Comparison of ENCODE assay signal across 20 mouse cellular contexts in genomic region chr9:61047289-61047688, GRCm38 (mm10).
DNase-seq lines count a peak whose midpoint lies in the region; ATAC-seq and TF ChIP-seq lines count a peak whose summit lies in the region.
"Had no signal": no experiment of that assay in that cellular context is flagged by ENCODE, and none has a peak within 500 bp of the region (broad histone marks: within the 10 kb centered on the region; RNA-seq: fewer than 3 reads in every experiment).

No protein-coding gene starts in this region.

- H3K79me2 ChIP-seq in heart, adult 2 months (replicated peaks; ENCODE audit: control insufficient read depth, insufficient read depth, low read length) = no peaks in the 10 kb centered on the region

- ATAC-seq in heart, embryonic 11.5 days (replicated peaks; ENCODE audit: insufficient number of reproducible peaks, low FRiP score, low TSS enrichment) = no peak
- ATAC-seq in heart, embryonic 13.5 days (ENCODE audit: extremely low read depth, insufficient number of reproducible peaks, low FRiP score, low TSS enrichment) = no peak
- ATAC-seq in heart, postnatal 0 days (ENCODE audit: insufficient read depth, low read depth) = peak; percentile 55
- ATAC-seq: forebrain, embryonic 14.5 days; forebrain, postnatal 0 days; intestine, embryonic 15.5 days had no signal

- peaks cover 3% of the 10 kb centered on the region for H3K4me1 ChIP-seq in heart, adult 2 months (ENCODE audit: control insufficient read depth, insufficient read depth, low read length)
- peaks cover 6% of the 10 kb centered on the region; the same call in 1 of the 2 replicates for H3K4me1 ChIP-seq in heart, embryonic 10.5 days
- no peaks in the 10 kb centered on the region for H3K4me1 ChIP-seq in heart, embryonic 11.5 days (ENCODE audit: control insufficient read depth, insufficient read depth, low read length)
- H3K4me1 ChIP-seq in heart, embryonic 13.5 days = peaks cover 14% of the 10 kb centered on the region
- peaks cover 5% of the 10 kb centered on the region; the same call in 1 of the 2 replicates for H3K4me1 ChIP-seq in heart, postnatal 0 days (ENCODE audit: control insufficient read depth, insufficient read depth)
- H3K4me1 ChIP-seq: embryonic facial prominence, embryonic 15.5 days; intestine, embryonic 15.5 days; kidney, embryonic 15.5 days had no signal

- no peak overlapping the region for H3K9ac ChIP-seq in heart, adult 2 months (ENCODE audit: low read depth, low read length)
- no peak overlapping the region for H3K9ac ChIP-seq in heart, embryonic 11.5 days (ENCODE audit: low read depth, low read length)
- H3K9ac ChIP-seq in heart, embryonic 13.5 days = no peak overlapping the region
- H3K9ac ChIP-seq in heart, postnatal 0 days (replicated peaks; ENCODE audit: low read depth, low read length) = no peak overlapping the region
- H3K9ac ChIP-seq: embryonic facial prominence, embryonic 12.5 days; embryonic facial prominence, embryonic 15.5 days; forebrain, postnatal 0 days; hindbrain, embryonic 12.5 days; hindbrain, embryonic 15.5 days; intestine, embryonic 15.5 days; kidney, embryonic 15.5 days had no signal

- TF ChIP-seq POLR2A in heart, adult 2 months (IDR thresholded peaks at IDR 0.05; ENCODE audit: insufficient read depth, low read depth, low read length) = no peak

- intact Hi-C loops in heart, adult 2 months (cut with DNase I) = loop anchor here (2.0 to 5.0 kb wide), 4 partner anchors 230 to 850 kb away; partner anchors contain the start of gene Tle3

- no peaks in the 10 kb centered on the region for H3K36me3 ChIP-seq in heart, adult 2 months (ENCODE audit: control insufficient read depth, insufficient read depth, low read length)
- H3K36me3 ChIP-seq in heart, embryonic 10.5 days = no peaks in the 10 kb centered on the region
- H3K36me3 ChIP-seq in heart, embryonic 11.5 days (ENCODE audit: control insufficient read depth, insufficient read depth, low read length) = no peaks in the 10 kb centered on the region
- H3K36me3 ChIP-seq in heart, embryonic 13.5 days = no peaks in the 10 kb centered on the region
- no peaks in the 10 kb centered on the region for H3K36me3 ChIP-seq in heart, postnatal 0 days (replicated peaks; ENCODE audit: control insufficient read depth, insufficient read depth, low read length)
- H3K36me3 ChIP-seq: embryonic facial prominence, embryonic 12.5 days; embryonic facial prominence, embryonic 15.5 days; hindbrain, embryonic 12.5 days; hindbrain, embryonic 15.5 days; intestine, embryonic 15.5 days; kidney, embryonic 15.5 days had no signal

- peak in 1 of 2 experiments; percentile 40 for DNase-seq in heart, adult 2 months
- DNase-seq in heart, embryonic 10.5 days (ENCODE audit: low spot score) = no peak
- peak; percentile 21 for DNase-seq in heart, postnatal 0 days (ENCODE audit: low spot score)
- DNase-seq in gastrocnemius, postnatal 10 days = no peak
- no peak for DNase-seq in liver
- DNase-seq: adrenal gland, adult 2 months; adrenal gland, postnatal 14 days; cerebellum, adult 11 months; cerebellum, adult 9-11 months; kidney, adult 11 months had no signal

- 0 out of 2 replicates have a peak, but pooled peaks have one; percentile 26 for TF ChIP-seq EP300 in heart, adult 2 months (IDR thresholded peaks at IDR 0.05; ENCODE audit: insufficient read depth, low read depth, low read length)
- no peak for TF ChIP-seq EP300 in heart, postnatal 0 days (IDR thresholded peaks at IDR 0.05; ENCODE audit: low read depth)

- no peak for TF ChIP-seq CTCF in heart, adult 2 months (IDR thresholded peaks at IDR 0.05)
- no peak for TF ChIP-seq CTCF in heart, postnatal 0 days (IDR thresholded peaks at IDR 0.05; ENCODE audit: low read depth)

- 0 out of 2 replicates have a peak overlapping the region, but pooled peaks have one; percentile 1 for H3K4me2 ChIP-seq in heart, embryonic 11.5 days
- H3K4me2 ChIP-seq in heart, embryonic 13.5 days = 0 out of 2 replicates have a peak overlapping the region, but pooled peaks have one; percentile 16
- no peak overlapping the region for H3K4me2 ChIP-seq in heart, postnatal 0 days (ENCODE audit: low read depth, low read length)
- H3K4me2 ChIP-seq: embryonic facial prominence, embryonic 12.5 days; embryonic facial prominence, embryonic 15.5 days; hindbrain, embryonic 12.5 days; hindbrain, embryonic 15.5 days; intestine, embryonic 15.5 days; kidney, embryonic 15.5 days had no signal

- H3K9me3 ChIP-seq in heart, embryonic 10.5 days = no peaks in the 10 kb centered on the region
- 0 out of 2 replicates have a peak, but pooled peaks cover 2% of the 10 kb centered on the region for H3K9me3 ChIP-seq in heart, embryonic 11.5 days (replicated peaks; ENCODE audit: control insufficient read depth, low read length)
- H3K9me3 ChIP-seq in heart, embryonic 13.5 days = no peaks in the 10 kb centered on the region
- no peaks in the 10 kb centered on the region for H3K9me3 ChIP-seq in heart, postnatal 0 days (replicated peaks; ENCODE audit: control insufficient read depth, low read length)
- H3K9me3 ChIP-seq: embryonic facial prominence, embryonic 12.5 days; embryonic facial prominence, embryonic 15.5 days; hindbrain, embryonic 12.5 days; hindbrain, embryonic 15.5 days; intestine, embryonic 15.5 days; kidney, embryonic 15.5 days had no signal

- WGBS in heart, adult 2 months = 72% methylated on average over 11 of the region's 11 CpGs
- WGBS in heart, embryonic 10.5 days = 62% methylated on average over 11 of the region's 11 CpGs
- WGBS in heart, embryonic 11.5 days (ENCODE audit: insufficient replicate concordance) = 58% methylated on average over 11 of the region's 11 CpGs
- 48% methylated on average over 11 of the region's 11 CpGs for WGBS in heart, embryonic 13.5 days
- 50% methylated on average over 11 of the region's 11 CpGs for WGBS in heart, postnatal 0 days

- H3K27me3 ChIP-seq in heart, adult 2 months (ENCODE audit: control insufficient read depth, insufficient read depth, low read length) = no peaks in the 10 kb centered on the region
- H3K27me3 ChIP-seq in heart, embryonic 10.5 days (ENCODE audit: insufficient read depth, poor library complexity, severe bottlenecking) = peaks cover 55% of the 10 kb centered on the region
- peaks cover 13% of the 10 kb centered on the region for H3K27me3 ChIP-seq in heart, embryonic 11.5 days (ENCODE audit: control insufficient read depth, insufficient read depth, low read length)
- peaks cover 76% of the 10 kb centered on the region for H3K27me3 ChIP-seq in heart, embryonic 13.5 days (replicated peaks)
- H3K27me3 ChIP-seq in heart, postnatal 0 days (ENCODE audit: control insufficient read depth, insufficient read depth, low read length) = peaks cover 26% of the 10 kb centered on the region
- H3K27me3 ChIP-seq: intestine, embryonic 15.5 days had no signal

- H3K27ac ChIP-seq in heart, adult 2 months = no peak overlapping the region
- H3K27ac ChIP-seq in heart, embryonic 10.5 days = no peak overlapping the region
- H3K27ac ChIP-seq in heart, embryonic 11.5 days (ENCODE audit: low read depth, low read length) = no peak overlapping the region
- H3K27ac ChIP-seq in heart, embryonic 13.5 days (replicated peaks) = no peak overlapping the region
- no peak overlapping the region for H3K27ac ChIP-seq in heart, postnatal 0 days (ENCODE audit: low read depth)
- H3K27ac ChIP-seq: embryonic facial prominence, embryonic 12.5 days; embryonic facial prominence, embryonic 15.5 days; hindbrain, embryonic 12.5 days; hindbrain, embryonic 15.5 days; intestine, embryonic 15.5 days; kidney, embryonic 15.5 days had no signal

- no peak overlapping the region for H3K4me3 ChIP-seq in heart, adult 2 months
- no peak overlapping the region for H3K4me3 ChIP-seq in heart, embryonic 10.5 days
- H3K4me3 ChIP-seq in heart, embryonic 11.5 days (ENCODE audit: low read depth, low read length) = no peak overlapping the region
- H3K4me3 ChIP-seq in heart, embryonic 13.5 days = no peak overlapping the region
- H3K4me3 ChIP-seq in heart, postnatal 0 days (ENCODE audit: low read depth, low read length) = no peak overlapping the region
- H3K4me3 ChIP-seq: embryonic facial prominence, embryonic 12.5 days; embryonic facial prominence, embryonic 15.5 days; hindbrain, embryonic 12.5 days; hindbrain, embryonic 15.5 days; intestine, embryonic 15.5 days; kidney, embryonic 15.5 days had no signal
